Mouse (Mus musculus) small intestine, adult 2 months (tissue): ENCODE measurements around the gene Gm26558. TPM values are rescaled to one million over a fixed set of nuclear protein-coding genes. Genes with fewer than 3 reads are reported as not detected.

Experiments
- H3K27ac ChIP-seq: fragments of 200-500 bp; 2 replicates; pipeline ENCODE4 v1.5.1; 2012; ENCODE audit warnings: low read depth, low read length, control low read depth, inconsistent platforms; ENCODE audit not compliant: insufficient read depth
- H3K27me3 ChIP-seq: fragments of 200-500 bp; 2 replicates; pipeline ENCODE4 v1.6.1; 2012; ENCODE audit warnings: mild to moderate bottlenecking, moderate library complexity, low read length, inconsistent platforms; ENCODE audit not compliant: control insufficient read depth, insufficient read depth
- H3K36me3 ChIP-seq: fragments of 200-500 bp; 2 replicates; pipeline ENCODE4 v1.6.1; 2012; ENCODE audit warnings: mild to moderate bottlenecking, low read length, control low read depth, inconsistent platforms; ENCODE audit not compliant: control insufficient read depth, insufficient read depth
- H3K4me1 ChIP-seq: fragments of 200-500 bp; 2 replicates; pipeline ENCODE4 v1.6.1; 2012; ENCODE audit warnings: low read length, inconsistent platforms, mixed read lengths; ENCODE audit not compliant: control insufficient read depth, insufficient read depth, insufficient read length
- H3K4me3 ChIP-seq: fragments of 200-500 bp; 2 replicates; pipeline ENCODE4 v1.5.1; 2012; ENCODE audit warnings: low read depth, mild to moderate bottlenecking, control low read depth, inconsistent platforms, low read length, moderate library complexity
- CTCF ChIP-seq: fragments of 200-500 bp; IDR thresholded peaks from 2 replicates; pipeline ENCODE4 v1.5.1; 2012; ENCODE audit warnings: low read depth, mild to moderate bottlenecking, control low read depth, inconsistent platforms, low read length, moderate library complexity, mixed read lengths; ENCODE audit not compliant: insufficient replicate concordance, insufficient read length; ENCODE audit errors: extremely low read depth
- POLR2A ChIP-seq: fragments of 200-500 bp; IDR thresholded peaks from 2 replicates; pipeline ENCODE4 v1.6.1; 2012; ENCODE audit warnings: low read depth, mild to moderate bottlenecking, control low read depth, inconsistent platforms, low read length, moderate library complexity
- whole genome bisulfite sequencing: fragments of 180-500 bp; shearing (Covaris S2); methylation state at CpG from one replicate; pipeline ENCODE4 v1.1.7; 2018; 5-methylcytosine and 5-hydroxymethylcytosine counted together
- polyA plus RNA-seq: library from polyadenylated mRNA; depleted of rRNA; stranded (reverse); fragments of >200 nt; gene quantifications from 2 replicates; pipeline ENCODE4 v1.2.3, GENCODE M21; 2012

Gm26558 gene
- polyA plus RNA-seq, 1 experiment: 0.58 TPM

DNA sequence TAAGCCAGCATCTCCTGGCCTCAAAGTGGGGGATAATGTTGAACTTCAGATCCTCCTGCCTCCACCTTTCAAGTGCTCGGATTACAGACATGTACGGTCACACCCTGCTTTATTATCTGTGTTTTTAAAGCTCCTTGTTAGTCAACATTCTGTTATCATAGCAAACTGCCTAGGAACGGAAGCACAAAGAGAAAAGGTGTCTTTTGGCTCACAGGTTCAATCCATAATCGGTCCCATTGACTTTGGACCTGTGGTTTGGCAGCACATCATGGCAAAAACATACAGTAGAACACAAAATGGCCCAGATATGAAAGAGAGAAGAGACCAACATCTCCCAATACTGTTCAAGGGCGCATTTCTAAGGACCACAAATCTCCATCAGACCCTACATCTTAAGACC, 13.6 kb downstream of the Gm26558 start:
- no peaks in the 10 kb centered on the region; the same call in 1 of the 2 replicates for H3K27me3 ChIP-seq
- H3K36me3 ChIP-seq: no peaks in the 10 kb centered on the region
- H3K27ac ChIP-seq: no peak overlapping the region
- peaks cover 8% of the 10 kb centered on the region; the same call in 1 of the 2 replicates for H3K4me1 ChIP-seq
- no peak overlapping the region for H3K4me3 ChIP-seq
- WGBS: 54% methylated on average over 5 of the region's 5 CpGs
- TF ChIP-seq CTCF (no peak), POLR2A (no peak)

DNA sequence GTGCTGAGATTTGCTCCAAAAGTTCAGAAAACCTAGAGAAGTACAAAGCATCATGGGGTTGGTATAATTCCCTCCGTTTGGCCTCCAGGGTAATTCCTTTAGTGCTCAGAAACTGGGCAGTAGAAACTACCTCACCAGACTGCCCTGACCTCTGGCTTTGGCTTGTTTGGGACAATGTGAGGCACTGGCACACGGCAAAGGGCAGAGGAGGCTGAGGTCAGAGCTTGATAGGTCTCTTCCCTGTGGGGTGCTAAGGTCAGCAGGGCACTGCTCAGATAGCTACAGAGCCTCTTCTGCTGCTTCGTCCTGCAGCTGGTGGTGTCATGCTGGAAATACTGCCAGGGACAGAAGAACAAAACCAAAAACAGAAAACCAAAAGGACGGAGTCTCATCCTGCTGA, 14.2 kb downstream of the Gm26558 start:
- TF ChIP-seq POLR2A (no peak), CTCF (no peak)
- Histone ChIP-seq H3K36me3 (no peaks in the 10 kb centered on the region), H3K27ac (no peak overlapping the region), H3K4me3 (no peak overlapping the region), H3K4me1 (peaks cover 8% of the 10 kb centered on the region; the same call in 1 of the 2 replicates), H3K27me3 (no peaks in the 10 kb centered on the region; the same call in 1 of the 2 replicates)
- 58% methylated on average over 4 of the region's 4 CpGs for WGBS

DNA sequence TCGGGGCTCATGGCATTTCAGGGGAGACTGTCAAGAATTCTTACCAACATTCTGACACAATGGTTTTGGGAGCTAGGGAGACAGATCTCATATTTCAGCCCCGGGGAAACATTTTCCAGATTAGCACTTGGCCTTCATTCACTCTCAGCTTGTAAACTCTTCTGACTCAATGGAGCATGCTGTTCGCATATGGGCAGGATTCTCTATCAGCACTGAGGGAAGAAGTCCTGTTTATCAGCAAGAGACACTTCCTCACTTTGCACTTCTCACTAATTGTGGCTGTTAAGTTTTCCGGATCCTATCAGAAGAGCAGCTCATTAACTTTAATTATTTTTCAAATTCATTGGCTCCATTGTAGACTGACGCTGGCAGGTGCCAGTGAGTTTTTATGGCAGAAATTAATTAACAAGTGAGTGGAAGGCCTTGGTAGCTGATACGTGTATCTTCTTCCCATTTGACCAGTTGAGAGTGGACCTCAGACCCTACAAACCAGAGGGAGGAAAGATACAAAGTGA, 16.6 kb downstream of the Gm26558 start:
- no peak for TF ChIP-seq CTCF
- TF ChIP-seq POLR2A: no peak
- H3K36me3 ChIP-seq: no peaks in the 10 kb centered on the region
- H3K4me3 ChIP-seq: no peak overlapping the region
- H3K27me3 ChIP-seq: no peaks in the 10 kb centered on the region; the same call in 1 of the 2 replicates
- no peak overlapping the region for H3K27ac ChIP-seq
- peaks cover 4% of the 10 kb centered on the region; the same call in 1 of the 2 replicates for H3K4me1 ChIP-seq
- 75% methylated on average over 6 of the region's 6 CpGs for WGBS

DNA sequence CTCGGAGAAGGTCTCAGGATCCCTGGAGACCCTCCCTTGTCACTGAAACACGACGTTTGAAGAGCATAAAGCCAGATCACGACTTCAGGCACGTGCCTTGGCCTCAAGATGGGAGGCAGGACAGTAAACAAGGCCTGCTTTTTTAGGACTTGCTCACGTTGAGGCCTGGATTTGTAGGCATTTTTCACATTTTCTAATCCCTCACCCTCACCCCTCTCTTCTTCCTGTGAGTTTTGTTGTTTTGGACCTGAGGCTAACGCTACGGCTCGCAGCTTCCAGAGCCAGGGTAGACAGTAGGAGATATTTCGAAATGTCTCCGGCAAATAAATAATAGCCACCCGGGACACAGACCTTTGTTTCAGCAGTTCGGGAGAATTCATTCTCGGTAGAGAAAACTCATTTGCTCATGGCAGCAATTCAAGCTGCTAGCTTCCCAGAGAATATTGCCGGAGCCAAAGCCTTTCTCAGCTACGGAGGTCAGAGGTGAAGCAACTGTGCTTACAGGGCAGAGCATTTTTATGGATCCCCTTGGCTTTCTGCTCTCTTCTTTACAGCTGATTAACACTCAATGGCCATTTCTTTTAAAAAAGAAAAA, 18.8 kb downstream of the Gm26558 start:
- Histone ChIP-seq H3K4me1 (peaks cover 4% of the 10 kb centered on the region; the same call in 1 of the 2 replicates), H3K4me3 (no peak overlapping the region), H3K27me3 (no peaks in the 10 kb centered on the region; the same call in 1 of the 2 replicates), H3K36me3 (no peaks in the 10 kb centered on the region), H3K27ac (no peak overlapping the region)
- TF ChIP-seq CTCF: no peak
- TF ChIP-seq POLR2A: no peak
- 69% methylated on average over 16 of the region's 16 CpGs for WGBS

DNA sequence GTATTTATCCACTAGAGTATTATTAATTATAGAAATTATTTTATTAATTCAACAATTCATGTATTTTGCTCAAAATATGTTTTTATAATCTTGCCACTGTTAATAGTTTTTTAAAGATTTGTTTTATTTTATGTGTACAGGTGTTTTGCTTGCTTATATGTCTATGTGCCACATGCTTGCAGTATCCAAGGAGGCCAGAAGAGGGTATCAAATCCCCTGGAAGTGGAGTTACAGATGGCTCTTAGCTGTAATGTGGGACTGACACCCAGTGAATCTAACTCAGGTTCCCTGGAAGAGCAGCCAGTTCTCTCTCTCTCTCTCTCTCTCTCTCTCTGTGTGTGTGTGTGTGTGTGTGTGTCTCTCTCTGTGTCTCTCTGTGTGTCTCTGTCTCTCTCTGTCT, 20.9 kb downstream of the Gm26558 start:
- TF ChIP-seq CTCF: no peak
- no peak for TF ChIP-seq POLR2A
- no peaks in the 10 kb centered on the region for H3K36me3 ChIP-seq
- no peak overlapping the region for H3K27ac ChIP-seq
- no peaks in the 10 kb centered on the region for H3K27me3 ChIP-seq
- no peaks in the 10 kb centered on the region for H3K4me1 ChIP-seq
- H3K4me3 ChIP-seq: no peak overlapping the region

DNA sequence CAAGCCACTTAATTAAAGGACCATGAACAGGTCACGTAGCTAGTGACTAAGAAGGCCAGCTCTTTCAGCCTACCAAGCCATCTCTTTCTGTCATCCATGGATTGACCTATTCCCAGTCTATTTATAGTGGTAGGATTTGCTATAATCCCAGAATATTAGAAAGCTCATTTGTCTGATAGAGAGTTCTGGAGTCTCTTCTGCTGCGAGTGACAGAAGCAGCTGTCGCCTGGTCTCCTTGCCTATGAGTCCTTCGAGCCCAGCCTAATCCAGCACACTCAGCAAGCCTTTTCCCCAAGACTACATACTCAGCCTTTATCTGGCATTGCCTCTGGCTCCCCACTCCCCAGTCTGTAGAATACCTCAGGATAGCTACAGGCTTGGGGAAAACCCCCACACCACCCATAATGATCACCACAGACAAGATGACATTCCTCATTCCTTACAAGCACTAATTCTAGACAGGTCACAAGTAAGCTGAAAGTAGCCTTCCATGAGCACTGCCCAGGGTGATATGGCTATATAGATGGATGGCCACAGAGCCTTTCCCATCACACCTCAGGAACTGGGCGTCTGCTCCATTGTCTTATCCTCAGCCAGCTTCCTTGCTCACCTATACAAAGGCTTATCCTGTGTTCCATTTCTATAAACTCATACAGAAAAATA, 27.7 kb downstream of the Gm26558 start:
- Histone ChIP-seq H3K27me3 (no peaks in the 10 kb centered on the region), H3K36me3 (no peaks in the 10 kb centered on the region)
- 92% methylated on average over 5 of the region's 5 CpGs for WGBS

DNA sequence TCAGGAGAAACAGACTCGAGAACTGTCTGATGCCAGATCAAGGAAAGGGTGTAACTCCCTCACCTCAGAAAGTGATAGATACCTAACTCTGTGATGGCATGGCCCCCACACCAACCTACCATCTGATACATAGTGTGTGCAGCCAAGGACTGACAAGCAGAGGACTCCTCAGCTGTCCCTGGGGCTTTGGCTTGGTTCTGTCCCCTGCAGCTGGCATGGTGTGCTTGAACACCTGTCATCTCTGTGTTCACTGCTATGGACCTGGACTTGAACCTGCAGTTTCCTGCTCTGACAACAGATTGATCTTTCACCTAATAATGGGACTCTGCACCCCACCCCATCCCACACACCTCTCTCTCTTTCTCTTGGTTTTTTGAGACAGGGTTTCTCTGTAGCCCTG, 29.5 kb downstream of the Gm26558 start:
- Histone ChIP-seq H3K36me3 (no peaks in the 10 kb centered on the region), H3K27me3 (no peaks in the 10 kb centered on the region), H3K27ac (no peak overlapping the region), H3K4me1 (no peaks in the 10 kb centered on the region), H3K4me3 (no peak overlapping the region)
- WGBS: 80% methylated on average over 1 of the region's 1 CpGs
- no peak for TF ChIP-seq CTCF
- TF ChIP-seq POLR2A: no peak

More for the DNA sequence above, 27.7 kb downstream of the Gm26558 start:
- Histone ChIP-seq H3K4me1 (no peaks in the 10 kb centered on the region), H3K27ac (no peak overlapping the region), H3K4me3 (no peak overlapping the region)
- TF ChIP-seq CTCF (no peak), POLR2A (no peak)

DNA sequence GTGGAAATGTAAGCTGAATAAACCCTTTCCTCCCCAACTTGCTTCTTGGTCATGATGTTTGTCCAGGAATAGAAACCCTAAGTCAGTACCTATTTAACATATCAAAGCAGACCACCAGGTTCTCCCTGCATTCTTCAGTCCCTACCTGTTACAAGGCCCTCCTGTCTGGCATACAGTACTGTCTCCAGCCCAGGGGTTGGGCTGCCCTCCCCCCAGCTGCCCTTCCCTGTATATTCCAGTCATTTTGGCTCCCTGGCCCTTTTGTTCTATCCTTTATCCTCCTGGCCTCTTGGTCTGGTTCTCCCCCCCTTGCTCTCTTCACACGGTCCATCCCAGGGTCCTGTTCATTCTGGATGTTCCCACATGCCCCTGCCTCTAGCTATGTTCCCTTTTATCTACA, 30.6 kb downstream of the Gm26558 start:
- TF ChIP-seq POLR2A: no peak
- TF ChIP-seq CTCF: no peak
- Histone ChIP-seq H3K4me3 (no peak overlapping the region), H3K27me3 (no peaks in the 10 kb centered on the region), H3K27ac (no peak overlapping the region), H3K36me3 (no peaks in the 10 kb centered on the region), H3K4me1 (no peaks in the 10 kb centered on the region)
- WGBS: 95% methylated on average over 1 of the region's 1 CpGs
